ENCODE assay signal across 8 mouse cellular contexts in the genomic region with DNA sequence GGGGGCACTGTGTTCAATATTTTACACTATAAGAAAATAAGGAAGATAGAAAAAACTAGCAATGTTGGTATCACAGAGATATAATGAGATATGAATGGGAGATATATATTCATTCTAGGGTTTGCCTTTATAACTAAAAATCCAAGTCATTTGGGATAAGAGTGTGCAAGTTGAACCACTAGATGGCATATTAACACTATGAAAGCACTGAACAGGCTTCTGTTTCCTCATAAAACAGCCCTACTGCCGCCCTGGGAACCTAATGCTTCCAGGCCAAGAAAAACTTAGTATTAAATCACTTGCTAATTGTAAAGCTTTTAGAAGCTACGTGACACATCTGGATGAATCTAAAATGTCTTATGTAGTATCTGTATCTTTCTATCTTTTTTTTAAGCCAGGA.
DNase-seq lines count a peak whose midpoint lies in the region; ATAC-seq and TF ChIP-seq lines count a peak whose summit lies in the region.

No protein-coding gene starts in this region.

- peak; percentile 88 for ATAC-seq in midbrain, embryonic 11.5 days (ENCODE audit: low FRiP score)
- ATAC-seq in limb, embryonic 14.5 days (ENCODE audit: low FRiP score, low read depth) = peak; percentile 73; the same call in 1 of the 2 replicates

- H3K36me3 ChIP-seq in midbrain, embryonic 11.5 days (ENCODE audit: control insufficient read depth, insufficient read depth, low read length) = no peaks in the 10 kb centered on the region
- no peaks in the 10 kb centered on the region for H3K36me3 ChIP-seq in midbrain, embryonic 10.5 days
- no peaks in the 10 kb centered on the region for H3K36me3 ChIP-seq in limb, embryonic 14.5 days (ENCODE audit: control insufficient read depth, insufficient read depth, low read length)

- no peaks in the 10 kb centered on the region for H3K27me3 ChIP-seq in midbrain, embryonic 11.5 days (ENCODE audit: control insufficient read depth, insufficient read depth, low read length)
- no peaks in the 10 kb centered on the region for H3K27me3 ChIP-seq in midbrain, embryonic 10.5 days (ENCODE audit: low read depth, poor library complexity, severe bottlenecking)
- H3K27me3 ChIP-seq in limb, embryonic 14.5 days (ENCODE audit: control insufficient read depth, insufficient read depth, low read length) = no peaks in the 10 kb centered on the region

- H3K4me3 ChIP-seq in midbrain, embryonic 11.5 days (ENCODE audit: low read depth, low read length) = no peak overlapping the region
- no peak overlapping the region for H3K4me3 ChIP-seq in midbrain, embryonic 10.5 days
- no peak overlapping the region for H3K4me3 ChIP-seq in limb, embryonic 14.5 days (replicated peaks; ENCODE audit: low read length)

- H3K9me3 ChIP-seq in midbrain, embryonic 11.5 days (ENCODE audit: control insufficient read depth, low read length) = no peaks in the 10 kb centered on the region
- no peaks in the 10 kb centered on the region for H3K9me3 ChIP-seq in midbrain, embryonic 10.5 days (replicated peaks)
- no peaks in the 10 kb centered on the region for H3K9me3 ChIP-seq in limb, embryonic 14.5 days (ENCODE audit: control insufficient read depth, low read length)

- H3K4me1 ChIP-seq in midbrain, embryonic 11.5 days (ENCODE audit: control insufficient read depth, insufficient read depth, low read length) = no peaks in the 10 kb centered on the region
- H3K4me1 ChIP-seq in midbrain, embryonic 10.5 days = no peaks in the 10 kb centered on the region
- H3K4me1 ChIP-seq in limb, embryonic 14.5 days (ENCODE audit: control insufficient read depth, insufficient read depth, low read length) = no peaks in the 10 kb centered on the region

- WGBS in midbrain, embryonic 11.5 days = 20% methylated on average over 2 of the region's 2 CpGs
- 40% methylated on average over 2 of the region's 2 CpGs for WGBS in midbrain, embryonic 10.5 days
- 12% methylated on average over 2 of the region's 2 CpGs for WGBS in limb, embryonic 14.5 days

- DNase-seq in adrenal gland, postnatal 25 days = peak; percentile 1
- no peak for DNase-seq in adrenal gland, postnatal 14 days
- DNase-seq in midbrain, embryonic 11.5 days (ENCODE audit: low spot score, missing footprints) = no peak
- no peak for DNase-seq in midbrain, embryonic 10.5 days (ENCODE audit: low spot score)
- peak; percentile 6 for DNase-seq in heart, postnatal 4 days
- peak; percentile 84 for DNase-seq in limb, embryonic 14.5 days (ENCODE audit: low spot score)
- peak; percentile 31 for DNase-seq in retina, postnatal 7 days (ENCODE audit: low read depth, low spot score)
- no peak for DNase-seq in adrenal gland, postnatal 36 days

- H3K4me2 ChIP-seq in midbrain, embryonic 11.5 days = no peak overlapping the region
- H3K4me2 ChIP-seq in limb, embryonic 14.5 days (replicated peaks; ENCODE audit: low read depth, low read length, severe bottlenecking) = no peak overlapping the region

- H3K9ac ChIP-seq in midbrain, embryonic 11.5 days (ENCODE audit: low read length) = no peak overlapping the region
- no peak overlapping the region for H3K9ac ChIP-seq in limb, embryonic 14.5 days (ENCODE audit: low read depth, low read length, severe bottlenecking)

- no peak overlapping the region for H3K27ac ChIP-seq in midbrain, embryonic 11.5 days (ENCODE audit: low read depth, low read length)
- H3K27ac ChIP-seq in midbrain, embryonic 10.5 days (replicated peaks) = no peak overlapping the region
- no peak overlapping the region for H3K27ac ChIP-seq in limb, embryonic 14.5 days (replicated peaks; ENCODE audit: low read depth, low read length)

- TF ChIP-seq POLR2A in limb, embryonic 14.5 days (IDR thresholded peaks at IDR 0.05; ENCODE audit: borderline replicate concordance, extremely low read depth, insufficient read depth, insufficient read length) = no peak

Comparison
In these comparisons a context has a peak if more than half of its experiments do, and no peak if none do; other contexts are left out.
1. DNase-seq: peak in adrenal gland, postnatal 25 days (single experiment), heart, postnatal 4 days (single experiment), limb, embryonic 14.5 days (single experiment) and retina, postnatal 7 days (single experiment); none in adrenal gland, postnatal 14 days (single experiment), midbrain, embryonic 11.5 days (single experiment), midbrain, embryonic 10.5 days (single experiment) and adrenal gland, postnatal 36 days (0 of 2).